Mouse (Mus musculus) lung, adult 18-20 months (tissue): ENCODE data around the gene Snx17.
A peak's percentile ranks its signal among the peaks of the same experiment; 100 is the strongest.

Source experiments
- DNase-seq, 2 experiments: peaks; one replicate each; pipeline ENCODE4 v3.0.0; 2022; ENCODE audit warnings: mixed read lengths in 2 of 2

The Snx17 gene

GRCm38 (mm10) chr5:31192939-31193630, at the start of gene Snx17, which contains the start of gene Eif2b4:
Snx17 (plus strand) TSS chr5:31193227.
Eif2b4 (minus strand) TSS chr5:31193430.
- peak; percentile 100 for DNase-seq

GRCm38 (mm10) chr5:31149781-31150180, 43.2 kb upstream of the Snx17 start:
- DNase-seq, result peak in 1 of 2 experiments; percentile 21

GRCm38 (mm10) chr5:31151746-31152145, 41.3 kb upstream of the Snx17 start:
- DNase-seq, result peak in 1 of 2 experiments; percentile 14

- DNase-seq, result peak in 1 of 2 experiments; percentile 10
Observed at GRCm38 (mm10) chr5:31153516-31154151, 39.4 kb upstream of the Snx17 start.

GRCm38 (mm10) chr5:31154152-31154553, 38.9 kb upstream of the Snx17 start, which contains the start of gene Mpv17:
Mpv17 (minus strand) TSS chr5:31154251.
- DNase-seq, result peak; percentile 90 to 92

GRCm38 (mm10) chr5:31162462-31162861, 30.6 kb upstream of the Snx17 start:
- no peak for DNase-seq

GRCm38 (mm10) chr5:31164878-31165277, 28.1 kb upstream of the Snx17 start:
- DNase-seq, result no peak

GRCm38 (mm10) chr5:31168630-31169029, 24.4 kb upstream of the Snx17 start:
- peak in 1 of 2 experiments; percentile 34 for DNase-seq

- DNase-seq, result no peak
Observed at GRCm38 (mm10) chr5:31179301-31179765, 13.7 kb upstream of the Snx17 start.

GRCm38 (mm10) chr5:31179766-31180630, 13.0 kb upstream of the Snx17 start, which contains the start of the genes Gm29609 and Gtf3c2:
Gm29609 (minus strand) TSS chr5:31179911.
Gtf3c2 (minus strand) TSS chr5:31180144.
- DNase-seq, result peak; percentile 93 to 95

GRCm38 (mm10) chr5:31181183-31181770, 11.8 kb upstream of the Snx17 start:
- no peak for DNase-seq

- DNase-seq, result no peak
Observed at GRCm38 (mm10) chr5:31183678-31184077, 9.3 kb upstream of the Snx17 start.

GRCm38 (mm10) chr5:31188223-31188840, 4.7 kb upstream of the Snx17 start:
- no peak for DNase-seq

GRCm38 (mm10) chr5:31190201-31190600, 2.8 kb upstream of the Snx17 start:
- no peak for DNase-seq

GRCm38 (mm10) chr5:31192045-31192938, 735 bp upstream of the Snx17 start:
- peak in 1 of 2 experiments; percentile 81 for DNase-seq

GRCm38 (mm10) chr5:31193631-31194281, 729 bp downstream of the Snx17 start:
- no peak for DNase-seq

GRCm38 (mm10) chr5:31194486-31195485, 1.8 kb downstream of the Snx17 start:
- DNase-seq, result no peak

GRCm38 (mm10) chr5:31195671-31196070, 2.6 kb downstream of the Snx17 start:
- DNase-seq, result no peak

GRCm38 (mm10) chr5:31196207-31196606, 3.2 kb downstream of the Snx17 start:
- no peak for DNase-seq
